Mouse (Mus musculus) liver, postnatal 0 days (tissue): Measurements from ENCODE around the gene Hist1h2bp.
"Not testable (repeated sequence)": the region's sequence is repeated elsewhere in the genome, so short reads cannot be mapped to it uniquely, and the experiment has no call there.

Source experiments
- CTCF ChIP-seq: sonication (generic); IDR thresholded peaks from 2 replicates; pipeline ENCODE4 v1.5.1; 2016; ENCODE audit warnings: antibody characterized with exemption, low read depth
- EP300 ChIP-seq: IDR thresholded peaks from 2 replicates; pipeline ENCODE4 v1.6.1; 2016; ENCODE audit warnings: antibody characterized with exemption, low read depth, mild to moderate bottlenecking

DNA sequence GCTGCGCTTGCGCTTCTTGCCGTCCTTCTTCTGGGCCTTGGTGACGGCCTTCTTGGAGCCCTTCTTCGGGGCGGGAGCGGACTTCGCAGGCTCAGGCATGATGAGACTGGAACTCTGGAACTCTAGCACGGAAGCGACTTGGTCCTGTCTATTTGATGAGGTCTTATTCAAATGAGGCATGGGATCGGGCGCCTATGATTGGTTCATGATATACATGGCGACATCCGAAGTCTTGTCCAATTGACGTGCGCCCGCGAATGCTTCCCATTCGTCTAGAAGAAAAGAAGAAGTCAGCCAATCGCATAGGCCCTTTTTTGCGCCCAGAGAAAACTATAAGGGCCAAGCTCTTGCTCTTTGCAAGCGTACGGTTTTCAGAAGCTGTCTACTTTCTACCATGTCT lies 22.8 kb downstream of the Hist1h2bp start, which contains the start of the genes Hist1h2bq and Hist1h2ao:
- TF ChIP-seq CTCF, EP300: not testable (repeated sequence)
